Mouse (Mus musculus): Measurements from ENCODE around the gene Qpctl.

DNA sequence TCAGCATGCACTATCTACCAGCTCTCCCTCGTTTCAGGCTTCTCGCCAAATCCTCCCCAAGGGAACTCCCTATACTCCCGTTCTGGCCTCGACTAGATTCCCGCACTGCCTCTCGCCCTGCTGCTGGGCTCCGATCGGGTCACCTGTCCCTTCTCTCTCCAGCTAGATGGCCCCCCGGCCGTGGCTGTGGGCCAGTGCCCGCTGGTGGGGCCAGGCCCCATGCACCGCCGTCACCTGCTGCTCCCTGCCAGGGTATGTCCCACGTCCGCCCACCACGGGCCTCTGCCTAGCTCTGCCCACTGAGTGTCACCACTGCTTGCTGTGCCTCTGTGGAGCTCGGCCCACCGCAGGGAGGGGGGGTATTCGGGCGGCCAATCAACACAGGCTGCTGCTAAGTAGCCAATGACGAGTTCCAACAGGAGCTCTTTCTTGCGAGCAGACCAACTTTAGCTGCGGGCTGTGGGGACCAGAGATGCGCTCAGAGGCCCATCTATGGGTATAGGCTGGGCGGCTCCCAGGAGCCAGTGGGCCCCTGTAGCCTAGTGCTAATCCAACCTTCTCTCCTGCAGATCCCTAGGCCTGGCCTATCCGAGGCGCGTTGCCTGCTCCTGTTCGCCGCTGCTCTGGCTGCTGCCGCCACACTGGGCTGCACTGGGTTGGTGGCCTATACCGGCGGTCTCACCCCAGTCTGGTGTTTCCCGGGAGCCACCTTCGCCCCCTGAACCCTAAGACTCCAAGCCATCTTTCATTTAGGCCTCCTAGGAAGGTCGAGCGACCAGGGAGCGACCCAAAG lies 56.5 kb downstream of the Qpctl start:
- TF ChIP-seq POLR2A (IDR thresholded peaks at IDR 0.05; ENCODE audit: insufficient read length, low read depth) = no peak
- no peak for TF ChIP-seq TCF3 (IDR thresholded peaks at IDR 0.05; ENCODE audit: insufficient read length, low read depth)
- TF ChIP-seq MAX (IDR thresholded peaks at IDR 0.05; ENCODE audit: low read depth) = no peak
- TF ChIP-seq SRF (IDR thresholded peaks at IDR 0.05; ENCODE audit: control insufficient read depth, insufficient read length, low read depth) = no peak
- no peak for TF ChIP-seq CEBPB (IDR thresholded peaks at IDR 0.05; ENCODE audit: insufficient read depth, poor library complexity, severe bottlenecking)
- TF ChIP-seq TCF12 (IDR thresholded peaks at IDR 0.05; ENCODE audit: insufficient read depth, poor library complexity, severe bottlenecking) = no peak
